Mouse (Mus musculus): ENCODE data around the gene Dand5. TPM values are rescaled to one million over a fixed set of nuclear protein-coding genes. Genes with fewer than 3 reads are reported as not detected.
A peak's percentile ranks its signal among the peaks of the same experiment; 100 is the strongest.

The Dand5 gene
- polyA plus RNA-seq, 1 experiment from 2014 or later = 2.5 TPM

DNA sequence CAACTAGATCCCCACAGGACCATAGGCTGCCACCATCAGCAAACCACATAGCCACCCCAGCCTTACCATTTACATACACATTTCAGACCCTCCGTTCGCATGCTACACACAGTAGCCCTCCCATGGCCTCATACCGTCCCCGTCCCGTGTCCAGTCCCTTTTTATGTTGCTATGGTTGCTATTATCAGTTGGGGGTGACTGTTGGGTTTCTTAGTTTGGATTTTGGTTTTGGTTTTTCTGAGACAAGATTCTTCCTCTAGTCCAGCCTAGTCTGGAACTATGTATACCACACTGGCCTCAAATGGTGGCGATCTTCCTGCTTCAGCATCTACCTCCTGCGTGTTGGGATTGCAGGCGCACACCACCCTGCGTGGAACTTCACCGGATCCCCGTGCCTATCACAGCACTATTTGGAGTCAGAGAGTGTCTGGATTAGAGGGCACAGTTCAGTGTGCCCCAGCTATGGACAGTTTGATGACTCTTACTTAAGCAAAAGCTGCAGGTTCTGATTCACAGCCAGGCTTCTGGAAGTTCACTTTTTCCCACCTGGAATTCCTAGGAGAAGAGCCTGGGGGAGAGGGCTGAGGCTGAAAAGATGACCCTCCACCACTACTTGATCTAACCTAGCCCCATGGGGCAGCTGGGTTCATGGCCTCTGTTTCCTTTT, 35.7 kb downstream of the Dand5 start:
- H3K4me1 ChIP-seq (ENCODE audit: insufficient read depth) = peaks cover 6% of the 10 kb centered on the region; the same call in 1 of the 2 replicates
- 39% methylated on average over 11 of the region's 11 CpGs for WGBS (ENCODE audit: insufficient replicate concordance)
- peak; percentile 13; the same call in 1 of the 2 replicates for ATAC-seq

DNA sequence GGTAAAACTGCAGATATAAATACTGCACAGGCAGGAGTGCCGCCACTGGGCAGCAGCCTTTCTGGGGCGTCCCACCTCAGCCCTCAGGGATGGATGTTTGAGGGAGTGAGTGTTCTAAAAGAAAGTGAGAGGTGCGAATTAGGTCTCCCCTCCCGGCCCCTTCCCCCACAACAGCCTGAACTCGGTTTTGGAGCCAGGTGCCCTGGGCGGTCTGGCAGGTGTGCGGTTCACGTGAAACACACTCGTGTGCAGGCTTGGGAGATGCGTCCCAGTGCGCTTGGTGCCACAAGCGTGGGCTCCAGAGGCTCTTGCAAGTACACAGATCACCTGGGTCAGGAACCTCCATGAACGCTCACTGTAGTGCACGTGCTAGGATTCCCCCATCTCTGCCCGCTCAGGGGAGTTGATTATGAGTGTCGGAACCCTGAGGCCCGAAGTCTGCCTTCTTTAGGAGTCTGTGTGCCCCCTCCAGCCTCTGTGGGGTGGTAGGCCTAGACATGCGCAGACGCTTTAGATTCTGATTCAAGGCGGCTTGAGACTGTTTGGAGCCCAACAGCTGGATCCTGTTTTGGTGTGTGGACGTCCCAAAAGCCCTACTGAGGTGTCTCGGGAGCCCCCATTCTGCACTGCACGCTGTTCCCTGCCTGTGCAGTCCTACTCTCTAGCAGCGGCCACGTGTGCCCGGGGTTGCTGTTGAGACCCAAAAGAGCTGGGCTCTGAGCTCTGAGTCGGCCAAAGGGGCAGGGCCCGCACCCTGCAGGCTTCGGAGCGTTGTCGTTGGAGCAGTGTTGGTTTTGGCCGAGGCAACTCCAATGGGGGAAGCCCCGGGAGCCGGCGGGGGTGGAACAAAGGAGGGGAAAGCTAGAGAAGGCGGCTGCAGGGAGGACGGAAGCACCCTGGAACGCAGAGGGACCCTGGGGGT, 36.6 kb downstream of the Dand5 start:
- peak; percentile 55; the same call in 1 of the 2 replicates for ATAC-seq
- Histone ChIP-seq H3K27ac (ENCODE audit: low read depth) (no peak overlapping the region), H3K9ac (replicated peaks) (no peak overlapping the region), H3K9me3 (ENCODE audit: low read length) (no peaks in the 10 kb centered on the region), H3K27me3 (ENCODE audit: insufficient read depth, low read length) (peaks cover 74% of the 10 kb centered on the region), H3K4me2 (ENCODE audit: low read depth, low read length) (no peak overlapping the region), H3K4me1 (ENCODE audit: insufficient read depth) (peaks cover 6% of the 10 kb centered on the region; the same call in 1 of the 2 replicates), H3K4me3 (ENCODE audit: low read depth, low read length) (no peak overlapping the region), H3K36me3 (replicated peaks; ENCODE audit: insufficient read depth, low read length) (no peaks in the 10 kb centered on the region)
- DNase-seq = no peak
- 13% methylated on average over 38 of the region's 38 CpGs for WGBS (ENCODE audit: insufficient replicate concordance)
- TF ChIP-seq CTCF (IDR thresholded peaks at IDR 0.05; ENCODE audit: low read depth) (no peak), EP300 (IDR thresholded peaks at IDR 0.05; ENCODE audit: low read depth) (no peak)

More for the DNA sequence above, 35.7 kb downstream of the Dand5 start:
- no peak overlapping the region for H3K4me3 ChIP-seq (ENCODE audit: low read depth, low read length)
- no peak overlapping the region for H3K9ac ChIP-seq (replicated peaks)
- no peak for TF ChIP-seq CTCF (IDR thresholded peaks at IDR 0.05; ENCODE audit: low read depth)
- no peak for TF ChIP-seq EP300 (IDR thresholded peaks at IDR 0.05; ENCODE audit: low read depth)
- H3K27ac ChIP-seq (ENCODE audit: low read depth) = no peak overlapping the region
- H3K9me3 ChIP-seq (ENCODE audit: low read length) = no peaks in the 10 kb centered on the region
- H3K27me3 ChIP-seq (ENCODE audit: insufficient read depth, low read length) = peaks cover 65% of the 10 kb centered on the region
- DNase-seq = no peak
- H3K4me2 ChIP-seq (ENCODE audit: low read depth, low read length) = no peak overlapping the region
- H3K36me3 ChIP-seq (replicated peaks; ENCODE audit: insufficient read depth, low read length) = no peaks in the 10 kb centered on the region

DNA sequence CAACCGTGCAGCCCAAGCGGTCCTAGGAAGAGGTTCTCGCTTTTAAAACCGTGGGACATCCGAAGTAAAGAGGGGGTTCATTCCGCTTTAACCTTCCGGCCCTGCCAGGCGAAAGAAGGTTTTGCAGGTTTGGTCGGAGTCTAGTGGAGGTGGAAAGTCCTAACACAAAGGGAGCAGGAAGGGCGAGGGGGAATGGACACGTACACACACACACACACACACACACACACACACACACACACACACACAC, 37.2 kb downstream of the Dand5 start:
- H3K4me3 ChIP-seq (ENCODE audit: low read depth, low read length) = no peak overlapping the region
- TF ChIP-seq CTCF (IDR thresholded peaks at IDR 0.05; ENCODE audit: low read depth) = no peak
- TF ChIP-seq EP300 (IDR thresholded peaks at IDR 0.05; ENCODE audit: low read depth) = no peak
- no peaks in the 10 kb centered on the region for H3K36me3 ChIP-seq (replicated peaks; ENCODE audit: insufficient read depth, low read length)
- no peak overlapping the region for H3K4me2 ChIP-seq (ENCODE audit: low read depth, low read length)
- H3K27me3 ChIP-seq (ENCODE audit: insufficient read depth, low read length) = peaks cover 80% of the 10 kb centered on the region
- no peaks in the 10 kb centered on the region for H3K9me3 ChIP-seq (ENCODE audit: low read length)
- H3K27ac ChIP-seq (ENCODE audit: low read depth) = no peak overlapping the region
- no peak overlapping the region for H3K9ac ChIP-seq (replicated peaks)
- DNase-seq (no peak), ATAC-seq (no peak)
- peaks cover 3% of the 10 kb centered on the region; the same call in 1 of the 2 replicates for H3K4me1 ChIP-seq (ENCODE audit: insufficient read depth)
- 10% methylated on average over 11 of the region's 11 CpGs for WGBS (ENCODE audit: insufficient replicate concordance)

DNA sequence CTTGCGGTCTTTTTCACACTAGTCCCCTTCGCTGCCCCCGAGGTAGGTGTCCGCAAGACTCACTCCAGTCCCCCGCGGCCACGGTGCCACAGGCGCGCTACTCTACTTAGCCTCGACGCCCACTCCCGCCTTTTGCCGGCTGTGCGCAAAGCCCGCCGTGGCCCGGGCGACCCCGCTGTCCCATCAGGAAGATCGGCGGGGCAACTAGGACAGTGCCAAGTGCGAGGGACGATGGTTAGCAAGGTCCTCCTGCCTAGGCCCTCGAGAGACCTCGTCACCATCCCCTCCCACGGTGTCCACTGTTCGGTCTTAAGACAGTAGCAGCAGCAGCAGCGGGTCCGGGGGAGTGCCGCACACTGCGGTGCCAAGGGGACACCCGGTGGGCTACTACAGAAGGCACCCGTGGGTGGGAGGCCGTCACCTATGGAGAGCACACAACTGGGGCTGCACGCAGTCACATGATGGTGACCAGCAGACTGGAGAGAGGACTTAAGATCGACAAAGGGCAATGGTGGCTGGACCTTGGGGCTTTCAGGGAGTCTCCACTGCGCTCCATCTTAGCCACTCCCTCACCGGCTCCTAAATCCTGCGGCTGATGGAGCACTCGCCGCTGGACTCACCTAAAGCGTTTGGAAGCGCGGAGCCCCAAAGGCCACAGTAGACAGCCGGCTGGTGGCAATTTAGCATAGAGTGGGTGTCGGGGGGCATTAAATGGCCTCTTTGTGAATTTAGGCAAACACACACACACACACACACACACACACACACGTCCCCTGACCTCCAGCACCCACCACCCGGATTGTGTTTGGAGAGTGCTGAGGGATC, 37.7 kb downstream of the Dand5 start:
- ATAC-seq = no peak
- Histone ChIP-seq H3K27me3 (ENCODE audit: insufficient read depth, low read length) (peaks cover 84% of the 10 kb centered on the region), H3K9ac (replicated peaks) (no peak overlapping the region), H3K4me1 (ENCODE audit: insufficient read depth) (0 out of 2 replicates have a peak, but pooled peaks cover 2% of the 10 kb centered on the region), H3K9me3 (ENCODE audit: low read length) (no peaks in the 10 kb centered on the region), H3K27ac (ENCODE audit: low read depth) (no peak overlapping the region), H3K36me3 (replicated peaks; ENCODE audit: insufficient read depth, low read length) (no peaks in the 10 kb centered on the region), H3K4me3 (ENCODE audit: low read depth, low read length) (0 out of 2 replicates have a peak overlapping the region, but pooled peaks have one; percentile 10), H3K4me2 (ENCODE audit: low read depth, low read length) (no peak overlapping the region)
- DNase-seq = no peak
- 5% methylated on average over 48 of the region's 48 CpGs for WGBS (ENCODE audit: insufficient replicate concordance)
- no peak for TF ChIP-seq EP300 (IDR thresholded peaks at IDR 0.05; ENCODE audit: low read depth)
- TF ChIP-seq CTCF (IDR thresholded peaks at IDR 0.05; ENCODE audit: low read depth) = no peak

DNA sequence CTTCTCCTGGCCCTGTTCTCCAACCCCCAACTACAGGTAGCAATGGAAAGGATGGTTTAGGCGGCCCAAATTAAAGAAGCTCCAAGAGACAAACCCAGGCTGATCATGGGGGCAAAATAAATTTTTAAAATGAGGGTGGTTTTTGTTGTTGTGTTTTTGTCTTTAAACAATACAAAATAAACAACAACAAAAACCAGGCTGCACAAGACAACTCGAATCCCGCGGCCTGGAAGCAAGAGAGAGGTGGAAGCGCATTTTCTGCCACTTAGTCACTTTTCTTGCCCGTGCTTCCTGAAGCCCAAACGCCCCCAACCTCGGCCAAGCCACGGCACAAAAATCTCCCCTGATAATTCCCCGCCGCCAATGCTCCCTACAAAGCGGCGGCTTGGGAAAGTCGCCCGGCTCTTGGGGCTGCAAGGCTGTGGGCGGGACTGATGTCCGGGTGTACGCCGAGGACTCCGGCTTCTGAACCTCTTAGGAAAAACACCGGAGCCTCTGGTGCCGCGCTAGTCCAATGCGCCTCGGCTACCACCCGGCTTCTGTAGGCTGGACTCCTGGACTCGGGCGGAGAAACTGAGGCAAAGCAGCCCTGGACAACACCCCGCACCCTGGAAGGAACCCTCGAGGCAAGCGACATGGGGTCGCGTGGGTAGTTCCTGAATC, 38.6 kb downstream of the Dand5 start:
- no peaks in the 10 kb centered on the region for H3K36me3 ChIP-seq (replicated peaks; ENCODE audit: insufficient read depth, low read length)
- DNase-seq (no peak), ATAC-seq (no peak)
- no peak overlapping the region for H3K27ac ChIP-seq (ENCODE audit: low read depth)
- H3K9me3 ChIP-seq (ENCODE audit: low read length) = no peaks in the 10 kb centered on the region
- TF ChIP-seq CTCF (IDR thresholded peaks at IDR 0.05; ENCODE audit: low read depth) = no peak
- TF ChIP-seq EP300 (IDR thresholded peaks at IDR 0.05; ENCODE audit: low read depth) = no peak
- H3K4me1 ChIP-seq (ENCODE audit: insufficient read depth) = 0 out of 2 replicates have a peak, but pooled peaks cover 2% of the 10 kb centered on the region
- no peak overlapping the region for H3K4me2 ChIP-seq (ENCODE audit: low read depth, low read length)
- H3K4me3 ChIP-seq (ENCODE audit: low read depth, low read length) = 0 out of 2 replicates have a peak overlapping the region, but pooled peaks have one; percentile 10
- H3K27me3 ChIP-seq (ENCODE audit: insufficient read depth, low read length) = peaks cover 91% of the 10 kb centered on the region
- 9% methylated on average over 33 of the region's 33 CpGs for WGBS (ENCODE audit: insufficient replicate concordance)
- no peak overlapping the region for H3K9ac ChIP-seq (replicated peaks)
